Mouse (Mus musculus) spleen, adult 2 months (tissue): Measurements from ENCODE around the gene Spred2. TPM values are rescaled to one million over a fixed set of nuclear protein-coding genes. Genes with fewer than 3 reads are reported as not detected.

Source experiments
- DNase-seq, 2 experiments: peaks; one replicate each; pipeline versions ENCODE4 v3.0.0 to v3.0.0-alpha.2; 2012 to 2021; ENCODE audit warnings: low spot score in 2 of 2, low read depth in 1 of 2
- H3K27ac ChIP-seq: fragments of 200-500 bp; 2 replicates; pipeline ENCODE4 v1.5.1; 2012; ENCODE audit warnings: low read length, inconsistent platforms; ENCODE audit not compliant: insufficient read depth
- H3K27me3 ChIP-seq: fragments of 200-500 bp; 2 replicates; pipeline ENCODE4 v1.6.1; 2012; ENCODE audit warnings: mild to moderate bottlenecking, moderate library complexity, low read length, inconsistent platforms; ENCODE audit not compliant: control insufficient read depth, insufficient read depth
- H3K36me3 ChIP-seq: fragments of 200-500 bp; 2 replicates; pipeline ENCODE4 v1.6.1; 2012; ENCODE audit warnings: mild to moderate bottlenecking, low read length, inconsistent platforms; ENCODE audit not compliant: control insufficient read depth, insufficient read depth
- H3K4me1 ChIP-seq: fragments of 200-500 bp; 2 replicates; pipeline ENCODE4 v1.6.1; 2011; ENCODE audit warnings: inconsistent platforms; ENCODE audit not compliant: control insufficient read depth, insufficient read depth, insufficient read length
- H3K4me3 ChIP-seq: fragments of 200-500 bp; 2 replicates; pipeline ENCODE4 v1.5.1; 2011; ENCODE audit warnings: mild to moderate bottlenecking, inconsistent platforms; ENCODE audit not compliant: insufficient read depth, insufficient read length; ENCODE audit errors: extremely low read depth
- CTCF ChIP-seq: fragments of 200-500 bp; IDR thresholded peaks from 2 replicates; pipeline ENCODE4 v1.5.1; 2011; ENCODE audit warnings: mild to moderate bottlenecking, inconsistent platforms; ENCODE audit not compliant: insufficient read depth, insufficient read length, insufficient replicate concordance; ENCODE audit errors: extremely low read depth
- POLR2A ChIP-seq: fragments of 200-500 bp; IDR thresholded peaks from 2 replicates; pipeline ENCODE4 v1.6.1; 2011; ENCODE audit warnings: low read depth, low read length, inconsistent platforms
- WGBS: fragments of 180-500 bp; shearing (Covaris S2); methylation state at CpG from one replicate; pipeline ENCODE4 v1.1.7; 2018; 5-methylcytosine and 5-hydroxymethylcytosine counted together
- polyA plus RNA-seq: library from polyadenylated mRNA; depleted of rRNA; stranded (reverse); fragments of >200 nt; gene quantifications from 2 replicates; pipeline ENCODE4 v1.2.3, GENCODE M21; 2012

Gene Spred2
- polyA plus RNA-seq, 1 experiment = 5.7 TPM

DNA sequence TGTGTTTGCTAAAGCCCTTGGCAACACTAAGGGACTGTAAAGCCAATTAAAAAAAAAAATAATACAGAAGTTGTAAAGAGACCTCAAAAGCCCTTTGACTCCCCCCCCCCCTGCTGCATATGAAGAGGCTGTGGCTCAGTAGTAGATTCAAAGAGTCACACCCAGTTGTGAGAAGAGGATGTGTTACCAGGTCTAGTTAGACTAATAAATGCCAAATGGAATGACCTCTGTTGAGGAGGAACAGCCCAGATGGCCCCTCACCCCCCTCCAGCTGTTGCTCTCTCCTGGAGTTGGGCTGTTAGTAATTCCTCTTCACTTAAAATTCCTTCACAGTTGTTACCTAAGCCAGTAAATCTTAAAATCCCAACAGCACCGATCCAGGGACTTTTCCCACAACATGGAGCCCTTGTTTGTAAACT, 62.3 kb downstream of the Spred2 start:
- H3K4me1 ChIP-seq = peaks cover 8% of the 10 kb centered on the region; the same call in 1 of the 2 replicates
- TF ChIP-seq CTCF (no peak), POLR2A (no peak)
- H3K36me3 ChIP-seq = no peaks in the 10 kb centered on the region
- DNase-seq = no peak
- H3K27me3 ChIP-seq = no peaks in the 10 kb centered on the region
- H3K27ac ChIP-seq = no peak overlapping the region
- no peak overlapping the region for H3K4me3 ChIP-seq
- 18% methylated on average over 1 of the region's 1 CpGs for WGBS

GRCm38 (mm10) chr11:19986871-19987755, 62.9 kb downstream of the Spred2 start:
- no peak overlapping the region for H3K4me3 ChIP-seq

GRCm38 (mm10) chr11:19987756-19988091, 63.5 kb downstream of the Spred2 start:
- Histone ChIP-seq H3K36me3 (no peaks in the 10 kb centered on the region), H3K27me3 (no peaks in the 10 kb centered on the region), H3K4me1 (peaks cover 8% of the 10 kb centered on the region; the same call in 1 of the 2 replicates), H3K4me3 (no peak overlapping the region), H3K27ac (no peak overlapping the region)
- no peak for DNase-seq
- no peak for TF ChIP-seq CTCF
- 67% methylated on average over 9 of the region's 9 CpGs for WGBS

More at GRCm38 (mm10) chr11:19986871-19987755, 62.9 kb downstream of the Spred2 start:
- DNase-seq = no peak
- Histone ChIP-seq H3K4me1 (peaks cover 8% of the 10 kb centered on the region; the same call in 1 of the 2 replicates), H3K27ac (no peak overlapping the region), H3K36me3 (no peaks in the 10 kb centered on the region), H3K27me3 (no peaks in the 10 kb centered on the region)
- TF ChIP-seq CTCF = no peak
- TF ChIP-seq POLR2A = no peak
- WGBS = 46% methylated on average over 17 of the region's 17 CpGs

DNA sequence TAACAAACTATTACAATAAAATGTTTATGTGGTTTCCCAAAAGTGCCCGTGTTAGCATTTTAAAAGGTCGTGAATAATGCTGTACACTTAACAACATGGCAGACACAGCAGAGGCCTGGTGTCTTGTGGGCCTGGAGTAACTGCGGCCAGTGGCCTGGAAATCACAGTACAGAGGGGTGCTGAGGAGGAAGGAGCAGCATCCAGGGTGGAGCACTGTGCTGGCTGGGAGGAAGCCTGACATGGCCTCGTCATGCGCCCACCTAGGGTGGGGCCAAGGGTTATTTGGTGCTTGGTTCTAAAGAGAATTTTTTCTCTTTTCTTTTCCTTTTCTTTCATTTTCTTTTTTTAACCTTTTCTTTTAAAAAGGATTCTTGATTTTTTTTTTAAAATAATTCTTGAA, 64.0 kb downstream of the Spred2 start:
- no peaks in the 10 kb centered on the region for H3K27me3 ChIP-seq
- H3K4me3 ChIP-seq = no peak overlapping the region
- peaks cover 9% of the 10 kb centered on the region; the same call in 1 of the 2 replicates for H3K4me1 ChIP-seq
- no peak for TF ChIP-seq CTCF
- no peak for TF ChIP-seq POLR2A
- no peaks in the 10 kb centered on the region for H3K36me3 ChIP-seq
- WGBS = 80% methylated on average over 5 of the region's 5 CpGs
- H3K27ac ChIP-seq = no peak overlapping the region
- DNase-seq = no peak

GRCm38 (mm10) chr11:19988631-19989030, 64.5 kb downstream of the Spred2 start:
- no peak for DNase-seq
- 73% methylated on average over 6 of the region's 6 CpGs for WGBS
- H3K4me3 ChIP-seq = no peak overlapping the region
- peaks cover 9% of the 10 kb centered on the region; the same call in 1 of the 2 replicates for H3K4me1 ChIP-seq
- H3K27ac ChIP-seq = no peak overlapping the region
- no peak for TF ChIP-seq CTCF
- TF ChIP-seq POLR2A = no peak
- H3K36me3 ChIP-seq = no peaks in the 10 kb centered on the region
- H3K27me3 ChIP-seq = no peaks in the 10 kb centered on the region

- H3K4me3 ChIP-seq = no peak overlapping the region
- H3K27me3 ChIP-seq = no peaks in the 10 kb centered on the region
- TF ChIP-seq CTCF = no peak
- no peak for TF ChIP-seq POLR2A
- H3K27ac ChIP-seq = no peak overlapping the region
- peaks cover 9% of the 10 kb centered on the region; the same call in 1 of the 2 replicates for H3K4me1 ChIP-seq
- H3K36me3 ChIP-seq = no peaks in the 10 kb centered on the region
- DNase-seq = no peak
- 52% methylated on average over 13 of the region's 13 CpGs for WGBS
These were observed 65.2 kb downstream of the Spred2 start for GRCm38 (mm10) chr11:19989141-19989910.

- no peak overlapping the region for H3K27ac ChIP-seq
- no peak for DNase-seq
- WGBS = 85% methylated on average over 2 of the region's 2 CpGs
- no peaks in the 10 kb centered on the region for H3K27me3 ChIP-seq
- no peak overlapping the region for H3K4me3 ChIP-seq
- no peaks in the 10 kb centered on the region for H3K36me3 ChIP-seq
- peaks cover 9% of the 10 kb centered on the region; the same call in 1 of the 2 replicates for H3K4me1 ChIP-seq
- TF ChIP-seq POLR2A (no peak), CTCF (no peak)
These were observed 66.6 kb downstream of the Spred2 start for GRCm38 (mm10) chr11:19990731-19991130.
